ENCODE assay signal across 27 mouse cellular contexts in genomic region chr17:87357506-87357905, GRCm38 (mm10).
"Had no signal": no experiment of that assay in that cellular context is flagged by ENCODE, and none has a peak within 500 bp of the region (broad histone marks: within the 10 kb centered on the region; RNA-seq: fewer than 3 reads in every experiment).

No protein-coding gene starts in this region.

- H3K9ac ChIP-seq: heart, embryonic 13.5 days; hindbrain, embryonic 12.5 days; hindbrain, embryonic 14.5 days; kidney, embryonic 15.5 days; limb, embryonic 12.5 days; liver, embryonic 13.5 days had no signal

- H3K27me3 ChIP-seq: heart, embryonic 13.5 days; hindbrain, embryonic 12.5 days; kidney, embryonic 15.5 days; liver, embryonic 13.5 days had no signal

- H3K36me3 ChIP-seq: heart, embryonic 13.5 days; hindbrain, embryonic 10.5 days; hindbrain, embryonic 12.5 days; kidney, embryonic 15.5 days; limb, embryonic 10.5 days; limb, embryonic 12.5 days had no signal

- DNase-seq: gastrocnemius, adult 2 months; gastrocnemius, postnatal 10 days; gastrocnemius, postnatal 25 days; heart, adult 18-20 months; heart, postnatal 10 days; heart, postnatal 4 days; kidney, adult 11 months; kidney, adult 2 months; kidney, adult 9 months; kidney, postnatal 10 days; kidney, postnatal 25 days; kidney, postnatal 4 days; liver; liver, embryonic 13.5 days had no signal

- H3K4me2 ChIP-seq: heart, embryonic 11.5 days; heart, embryonic 13.5 days; hindbrain, embryonic 12.5 days; hindbrain, embryonic 14.5 days; kidney, embryonic 15.5 days; limb, embryonic 12.5 days; liver, embryonic 11.5 days; liver, embryonic 13.5 days had no signal

- H3K27ac ChIP-seq: gastrocnemius, adult 2 months; heart, embryonic 13.5 days; hindbrain, embryonic 12.5 days; hindbrain, embryonic 14.5 days; kidney, embryonic 15.5 days; layer of hippocampus, adult 2 months; left cerebral cortex, adult 2 months; liver, embryonic 13.5 days had no signal

- H3K9me3 ChIP-seq: heart, embryonic 13.5 days; hindbrain, embryonic 10.5 days; hindbrain, embryonic 12.5 days; kidney, embryonic 15.5 days; limb, embryonic 10.5 days; limb, embryonic 12.5 days; liver, embryonic 13.5 days had no signal

- H3K4me3 ChIP-seq: gastrocnemius, adult 2 months; heart, embryonic 13.5 days; hindbrain, embryonic 10.5 days; hindbrain, embryonic 12.5 days; kidney, embryonic 15.5 days; layer of hippocampus, adult 2 months; left cerebral cortex, adult 2 months; limb, embryonic 10.5 days; limb, embryonic 12.5 days; liver, embryonic 13.5 days had no signal

- ATAC-seq: hindbrain, embryonic 16.5 days; inflammation-experienced regulatory T-cells, adult 6 months had no signal
